Mouse (Mus musculus) intestine, embryonic 15.5 days (tissue): Measurements from ENCODE around the gene Rab15. TPM values are rescaled to one million over a fixed set of nuclear protein-coding genes. Genes with fewer than 3 reads are reported as not detected.
A peak's percentile ranks its signal among the peaks of the same experiment; 100 is the strongest.

Experiments used
- ATAC-seq: fragments of 200-750 bp; cut with Nextera tagmentation; 2 replicates; pipeline ENCODE4 v1.8.0; 2017; ENCODE audit warnings: moderate TSS enrichment, moderate library complexity
- H3K27ac ChIP-seq: fragments of 300-500 bp; sonication (generic); 2 replicates; pipeline ENCODE4 v1.5.1; 2015; ENCODE audit warnings: mild to moderate bottlenecking, inconsistent platforms
- H3K27me3 ChIP-seq: fragments of 300-500 bp; sonication (generic); replicated peaks from 2 replicates; pipeline ENCODE4 v1.6.1; 2015; ENCODE audit warnings: inconsistent platforms
- H3K36me3 ChIP-seq: fragments of 300-500 bp; sonication (generic); 2 replicates; pipeline ENCODE4 v1.6.1; 2015; ENCODE audit warnings: inconsistent platforms
- H3K4me1 ChIP-seq: fragments of 300-500 bp; sonication (generic); replicated peaks from 2 replicates; pipeline ENCODE4 v1.6.1; 2015; ENCODE audit warnings: inconsistent platforms
- H3K4me2 ChIP-seq: fragments of 300-500 bp; sonication (generic); replicated peaks from 2 replicates; pipeline ENCODE4 v1.6.1; 2015; ENCODE audit warnings: mild to moderate bottlenecking, inconsistent platforms
- H3K4me3 ChIP-seq: fragments of 300-500 bp; sonication (generic); replicated peaks from 2 replicates; pipeline ENCODE4 v1.5.1; 2015; ENCODE audit warnings: inconsistent platforms
- H3K9ac ChIP-seq: fragments of 300-500 bp; sonication (generic); 2 replicates; pipeline ENCODE4 v1.6.1; 2015; ENCODE audit warnings: inconsistent platforms
- H3K9me3 ChIP-seq: fragments of 300-500 bp; sonication (generic); 2 replicates; pipeline ENCODE4 v1.6.1; 2016; ENCODE audit warnings: inconsistent platforms
- WGBS: fragments of 180-500 bp; shearing (Covaris S2); methylation state at CpG from one replicate; pipeline ENCODE4 v1.1.7; 2015; 5-methylcytosine and 5-hydroxymethylcytosine counted together
- polyA plus RNA-seq: library from polyadenylated mRNA; unstranded; fragments of >200 nt; fragmentation: Nextera tagmentation; extraction: Ambion mirVana; gene quantifications from 2 replicates; pipeline ENCODE4 v1.2.1, GENCODE M21; 2015

The Rab15 gene
- polyA plus RNA-seq, 1 experiment from 2014 or later, result 20.8 TPM

DNA sequence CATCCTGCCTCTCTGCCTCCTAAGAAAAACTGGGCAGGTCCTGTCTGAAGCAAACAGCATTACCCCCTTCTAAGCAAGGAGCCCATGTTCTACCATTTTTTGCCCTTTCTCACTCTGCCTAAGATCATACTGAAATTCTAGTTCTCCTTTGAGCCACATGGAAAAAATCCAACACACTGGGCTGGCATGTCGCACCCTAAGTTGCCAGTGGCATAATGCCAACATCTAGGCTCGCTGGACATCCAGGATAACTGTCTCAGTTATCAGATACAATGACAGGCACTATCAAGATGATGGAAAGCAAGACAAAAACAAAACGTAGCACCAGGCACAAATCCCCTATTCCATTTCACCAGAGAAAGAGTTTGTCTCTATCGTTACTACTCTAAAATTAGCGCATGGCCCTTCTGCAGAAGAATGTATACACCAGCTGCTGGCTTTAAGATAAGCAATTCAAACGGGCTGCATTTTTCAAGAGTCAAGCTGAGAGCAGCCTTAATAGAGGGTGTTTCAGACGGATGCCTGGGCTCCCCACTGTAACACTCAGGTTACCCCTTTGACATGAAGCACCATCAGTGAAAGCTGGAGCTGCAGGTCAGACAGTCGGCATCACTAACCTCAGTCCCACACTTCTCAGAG lies 32.1 kb downstream of the Rab15 start:
- no peak for ATAC-seq
- no peak overlapping the region for H3K4me3 ChIP-seq
- H3K4me1 ChIP-seq, result peaks cover 6% of the 10 kb centered on the region; the same call in 1 of the 2 replicates
- H3K27ac ChIP-seq, result no peak overlapping the region; the same call in 1 of the 2 replicates
- H3K36me3 ChIP-seq, result no peaks in the 10 kb centered on the region
- 29% methylated on average over 8 of the region's 8 CpGs for WGBS
- no peak overlapping the region for H3K4me2 ChIP-seq
- H3K9ac ChIP-seq, result no peak overlapping the region
- no peaks in the 10 kb centered on the region for H3K9me3 ChIP-seq
- no peaks in the 10 kb centered on the region for H3K27me3 ChIP-seq

DNA sequence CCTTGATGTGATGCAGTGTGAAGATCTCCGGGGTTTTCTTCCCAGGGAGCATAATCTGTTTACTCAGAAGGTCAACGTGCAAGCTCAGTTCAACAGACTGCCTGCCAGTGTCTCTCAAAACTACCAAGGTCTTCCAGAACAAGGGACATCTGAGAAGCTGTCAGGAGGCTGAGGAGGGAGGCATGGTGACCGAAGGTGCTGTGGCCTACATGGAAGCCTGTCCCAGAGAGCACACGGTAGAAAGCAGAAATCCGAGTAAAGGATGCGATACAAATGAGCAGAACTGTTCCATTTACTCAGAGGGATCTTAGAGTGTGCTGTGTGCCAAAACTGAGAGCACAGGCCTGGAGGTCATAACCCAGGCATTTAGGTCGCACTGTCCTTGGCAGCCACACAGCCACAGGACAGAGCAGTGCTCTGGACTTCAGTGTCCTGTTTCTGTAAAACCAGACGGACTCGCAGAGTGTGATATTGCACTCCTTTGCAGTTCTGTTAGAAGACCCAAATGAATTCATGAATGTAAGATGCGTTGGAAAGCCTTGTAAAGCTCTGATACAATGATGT lies 38.6 kb downstream of the Rab15 start:
- no peak for ATAC-seq
- H3K27ac ChIP-seq, result no peak overlapping the region
- no peak overlapping the region for H3K9ac ChIP-seq
- no peak overlapping the region for H3K4me2 ChIP-seq
- no peak overlapping the region for H3K4me3 ChIP-seq
- no peaks in the 10 kb centered on the region for H3K4me1 ChIP-seq
- H3K27me3 ChIP-seq, result no peaks in the 10 kb centered on the region
- WGBS, result 61% methylated on average over 10 of the region's 10 CpGs
- H3K9me3 ChIP-seq, result no peaks in the 10 kb centered on the region
- no peaks in the 10 kb centered on the region for H3K36me3 ChIP-seq

DNA sequence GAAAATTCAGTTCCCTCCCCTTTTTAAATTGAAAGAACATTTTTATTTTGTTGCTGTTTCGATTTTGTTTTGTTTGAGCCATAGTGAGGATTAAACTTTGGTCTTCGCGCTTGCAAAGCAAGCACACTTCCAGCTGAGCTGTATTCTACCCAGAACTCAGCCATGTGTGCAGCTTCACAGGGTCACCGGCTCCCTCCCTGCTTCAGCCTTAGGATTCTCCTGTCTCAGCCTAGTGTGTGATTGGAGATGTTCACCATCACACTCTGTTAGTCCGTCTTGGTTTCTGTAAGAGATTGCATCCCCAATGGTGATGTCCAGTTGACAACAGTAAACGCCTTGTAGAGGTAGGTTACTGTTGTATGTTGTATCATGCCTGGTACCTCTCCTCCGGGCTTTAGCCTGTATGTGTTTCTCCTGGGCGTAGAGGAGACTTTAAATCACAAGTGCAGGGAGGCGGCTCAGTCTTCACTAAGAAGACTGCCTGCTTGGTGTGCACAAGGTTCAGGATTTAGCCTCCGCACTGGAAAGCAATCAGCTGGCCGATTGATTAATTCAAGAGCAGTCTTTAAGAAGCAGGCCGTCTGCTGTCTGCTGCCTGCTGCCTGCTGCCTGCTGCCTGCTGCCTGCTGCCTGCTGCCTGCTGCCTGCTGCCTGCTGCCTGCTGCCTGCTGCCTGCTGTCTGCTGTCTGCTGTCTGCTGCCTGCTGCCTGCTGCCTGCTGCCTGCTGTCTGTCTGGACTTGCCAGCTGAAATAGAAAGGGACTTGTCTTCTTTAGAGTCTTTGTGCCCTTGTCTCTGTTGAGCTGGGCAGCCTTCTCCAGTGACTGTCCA lies 41.9 kb downstream of the Rab15 start:
- Histone ChIP-seq H3K4me3 (no peak overlapping the region), H3K27ac (no peak overlapping the region), H3K27me3 (no peaks in the 10 kb centered on the region), H3K9me3 (no peaks in the 10 kb centered on the region), H3K4me1 (no peaks in the 10 kb centered on the region), H3K36me3 (no peaks in the 10 kb centered on the region; the same call in 1 of the 2 replicates), H3K9ac (no peak overlapping the region), H3K4me2 (no peak overlapping the region)
- WGBS, result 74% methylated on average over 12 of the region's 12 CpGs
- no peak for ATAC-seq

DNA sequence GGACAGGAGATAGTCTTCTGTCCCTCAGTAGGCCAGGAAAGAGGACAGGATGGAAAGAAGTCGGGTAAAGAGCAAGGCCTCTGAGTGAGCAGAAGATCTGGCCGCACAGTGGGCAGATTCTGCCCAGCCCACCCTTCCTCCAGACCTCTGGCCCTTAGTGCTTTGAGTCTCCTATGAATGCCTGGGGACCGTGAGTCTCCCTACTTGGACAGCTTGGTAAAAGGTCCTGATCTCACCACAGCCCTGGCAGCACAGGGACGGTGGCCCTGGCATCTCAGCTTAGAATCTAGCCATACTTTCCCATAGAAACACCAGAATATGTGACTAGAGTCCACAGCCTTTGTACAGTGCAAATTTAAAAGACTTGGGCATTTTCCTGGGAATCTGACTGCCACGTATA lies 42.8 kb downstream of the Rab15 start:
- no peaks in the 10 kb centered on the region for H3K27me3 ChIP-seq
- no peaks in the 10 kb centered on the region for H3K4me1 ChIP-seq
- no peak overlapping the region for H3K4me3 ChIP-seq
- H3K4me2 ChIP-seq, result no peak overlapping the region
- WGBS, result 90% methylated on average over 5 of the region's 5 CpGs
- no peak overlapping the region for H3K27ac ChIP-seq
- H3K9me3 ChIP-seq, result no peaks in the 10 kb centered on the region
- no peak overlapping the region for H3K9ac ChIP-seq
- no peak for ATAC-seq
- H3K36me3 ChIP-seq, result no peaks in the 10 kb centered on the region; the same call in 1 of the 2 replicates

DNA sequence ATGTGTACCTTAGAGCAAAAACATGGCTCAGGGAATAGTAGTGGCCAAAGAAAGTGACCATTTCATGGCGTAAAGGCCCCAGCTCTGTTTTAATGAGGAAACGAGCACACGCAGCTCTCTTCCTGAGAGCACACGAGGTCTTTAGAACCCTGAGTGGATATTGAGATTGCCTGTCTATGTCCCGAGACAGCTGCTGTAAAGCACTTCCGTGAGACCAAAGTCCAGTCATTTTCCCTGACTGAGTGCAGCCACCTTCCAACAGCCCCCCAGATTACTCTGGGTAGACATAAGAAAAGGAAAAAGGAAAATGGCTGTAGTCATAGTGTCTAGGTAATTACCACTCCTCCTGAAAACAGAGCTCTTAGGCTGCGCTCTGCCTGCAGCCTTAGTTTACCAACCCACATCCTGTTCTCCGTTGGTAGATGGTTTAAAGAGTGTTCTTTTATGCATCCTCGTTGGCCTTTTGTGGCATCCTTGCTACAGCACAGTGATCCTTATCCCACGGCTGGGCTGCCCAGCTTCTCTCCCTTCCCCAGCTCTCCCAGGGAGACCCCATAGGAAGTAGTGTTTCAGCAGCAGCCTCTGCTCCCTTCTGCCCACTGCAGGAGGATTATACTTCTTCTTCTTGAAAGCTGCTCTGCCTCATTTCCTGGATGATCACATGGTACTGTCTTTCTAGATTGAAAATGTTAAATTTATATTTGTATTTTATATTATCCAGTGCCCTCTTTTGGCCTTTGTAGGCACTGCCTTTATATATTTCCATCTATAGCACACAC lies 44.2 kb downstream of the Rab15 start:
- Histone ChIP-seq H3K9me3 (no peaks in the 10 kb centered on the region), H3K4me1 (no peaks in the 10 kb centered on the region), H3K4me2 (no peak overlapping the region), H3K36me3 (no peaks in the 10 kb centered on the region; the same call in 1 of the 2 replicates), H3K4me3 (no peak overlapping the region), H3K27me3 (no peaks in the 10 kb centered on the region), H3K27ac (no peak overlapping the region), H3K9ac (no peak overlapping the region)
- ATAC-seq, result peak; percentile 75
- WGBS, result 66% methylated on average over 10 of the region's 10 CpGs

DNA sequence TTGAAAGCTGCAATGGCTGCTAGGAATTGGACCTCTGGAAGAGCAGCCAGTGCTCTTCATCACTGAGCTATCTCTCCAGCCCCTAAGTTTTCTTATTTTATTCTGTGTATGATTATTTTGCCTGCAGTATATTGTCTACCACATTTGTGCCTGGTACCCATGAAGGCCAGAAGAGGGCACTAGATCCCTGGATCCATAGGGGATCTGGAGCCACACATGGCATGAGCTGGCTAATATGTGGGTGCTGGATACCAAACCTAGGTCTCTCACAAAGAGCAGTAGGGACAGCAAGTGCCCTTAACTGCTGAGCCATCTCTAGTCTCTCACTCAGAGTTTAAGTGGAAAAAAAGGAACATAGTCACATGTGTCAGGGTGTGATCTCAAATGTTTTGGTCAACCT lies 44.9 kb downstream of the Rab15 start:
- Histone ChIP-seq H3K4me1 (no peaks in the 10 kb centered on the region), H3K36me3 (no peaks in the 10 kb centered on the region; the same call in 1 of the 2 replicates), H3K4me2 (no peak overlapping the region), H3K4me3 (no peak overlapping the region), H3K27me3 (no peaks in the 10 kb centered on the region), H3K9ac (no peak overlapping the region), H3K9me3 (no peaks in the 10 kb centered on the region), H3K27ac (no peak overlapping the region)
- ATAC-seq, result no peak

DNA sequence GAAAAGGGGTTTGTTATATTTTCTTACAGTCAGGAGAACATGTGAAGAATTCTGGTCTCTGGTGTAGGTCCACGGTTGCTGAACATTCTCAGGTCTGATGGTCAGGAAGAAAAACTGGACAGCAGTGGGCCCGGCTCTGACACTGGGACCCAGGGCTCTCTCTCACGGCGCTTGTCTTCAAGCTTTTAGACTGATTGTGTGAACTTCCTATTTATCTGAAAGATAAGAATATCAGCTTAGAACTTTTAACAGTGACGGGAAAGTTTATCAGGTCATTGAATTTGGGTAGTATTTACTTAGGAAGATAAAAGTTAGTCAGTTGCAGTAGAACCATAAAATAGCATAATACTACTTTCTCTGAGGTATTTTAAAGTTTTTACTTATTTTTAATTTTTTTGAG lies 45.8 kb downstream of the Rab15 start:
- WGBS, result 67% methylated on average over 5 of the region's 5 CpGs
- Histone ChIP-seq H3K27me3 (no peaks in the 10 kb centered on the region), H3K36me3 (no peaks in the 10 kb centered on the region; the same call in 1 of the 2 replicates), H3K4me1 (no peaks in the 10 kb centered on the region), H3K9me3 (no peaks in the 10 kb centered on the region), H3K9ac (no peak overlapping the region), H3K4me3 (no peak overlapping the region), H3K27ac (no peak overlapping the region), H3K4me2 (no peak overlapping the region)
- ATAC-seq, result no peak

DNA sequence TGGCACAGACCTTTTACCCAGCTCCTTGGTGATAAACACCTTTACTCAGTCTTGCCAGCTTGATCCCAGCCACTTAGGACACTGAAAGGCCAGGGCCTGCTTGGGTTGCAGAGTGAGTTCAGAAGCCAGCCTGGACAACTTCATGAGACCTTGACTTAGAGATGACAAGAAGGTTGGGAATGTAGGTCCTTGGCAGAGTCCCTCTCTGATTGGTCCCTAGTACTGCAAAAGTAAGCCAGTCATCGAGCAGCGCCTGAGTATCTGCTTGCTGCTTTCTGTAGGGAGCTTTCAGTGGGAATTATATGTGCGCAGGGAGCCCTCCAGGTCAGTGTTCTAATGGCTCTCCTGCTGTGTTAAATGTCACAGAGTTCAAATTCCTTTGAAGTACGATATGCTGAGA lies 47.6 kb downstream of the Rab15 start:
- Histone ChIP-seq H3K4me2 (no peak overlapping the region), H3K27me3 (no peaks in the 10 kb centered on the region), H3K9me3 (no peaks in the 10 kb centered on the region), H3K4me3 (no peak overlapping the region), H3K9ac (no peak overlapping the region), H3K27ac (no peak overlapping the region), H3K4me1 (no peaks in the 10 kb centered on the region), H3K36me3 (no peaks in the 10 kb centered on the region; the same call in 1 of the 2 replicates)
- ATAC-seq, result no peak
- 78% methylated on average over 4 of the region's 4 CpGs for WGBS

DNA sequence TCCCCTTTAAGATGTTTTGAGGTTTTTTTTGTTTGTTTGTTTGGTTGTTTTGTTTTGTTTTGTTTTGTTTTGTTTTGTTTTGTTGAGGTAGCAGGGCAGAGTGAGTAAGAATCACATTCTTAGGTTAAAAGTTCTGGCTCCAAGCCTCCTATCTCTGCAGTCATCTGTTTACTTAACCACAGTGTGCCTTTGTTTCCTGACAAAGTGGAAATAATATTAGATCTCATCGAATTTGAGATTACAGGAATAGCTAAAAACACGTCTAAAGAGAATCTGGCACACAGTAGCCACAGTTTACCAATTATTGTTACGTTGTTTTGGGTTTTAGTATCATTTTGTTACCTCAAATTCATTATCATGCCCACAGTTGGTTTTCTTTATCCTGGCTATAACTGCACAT lies 48.1 kb downstream of the Rab15 start:
- Histone ChIP-seq H3K9me3 (no peaks in the 10 kb centered on the region), H3K27ac (no peak overlapping the region), H3K36me3 (no peaks in the 10 kb centered on the region; the same call in 1 of the 2 replicates), H3K4me3 (no peak overlapping the region), H3K4me1 (no peaks in the 10 kb centered on the region), H3K4me2 (no peak overlapping the region), H3K27me3 (no peaks in the 10 kb centered on the region), H3K9ac (no peak overlapping the region)
- ATAC-seq, result no peak
- WGBS, result 68% methylated on average over 3 of the region's 3 CpGs

DNA sequence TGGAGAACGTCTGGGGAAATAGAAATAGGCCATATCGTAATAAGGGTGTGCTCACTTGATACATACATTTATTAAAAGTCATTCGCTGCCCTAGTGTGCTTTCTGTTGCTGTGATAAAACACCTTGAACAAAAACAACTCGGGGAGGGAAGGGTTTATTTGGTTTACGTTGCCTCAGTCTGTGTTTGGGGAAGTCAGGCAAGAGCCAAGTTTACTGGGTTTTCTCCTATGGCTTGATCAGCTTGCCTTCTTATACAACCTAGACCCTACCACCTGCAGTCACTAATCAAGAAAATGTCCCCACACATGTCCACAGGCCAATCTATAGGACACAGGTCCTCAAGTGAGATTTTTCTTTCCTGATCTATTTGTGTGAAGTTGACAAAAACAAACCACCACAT lies 51.2 kb downstream of the Rab15 start:
- no peak for ATAC-seq
- no peaks in the 10 kb centered on the region for H3K27me3 ChIP-seq
- no peaks in the 10 kb centered on the region; the same call in 1 of the 2 replicates for H3K36me3 ChIP-seq
- no peak overlapping the region for H3K4me2 ChIP-seq
- H3K4me1 ChIP-seq, result no peaks in the 10 kb centered on the region
- no peak overlapping the region for H3K9ac ChIP-seq
- no peaks in the 10 kb centered on the region for H3K9me3 ChIP-seq
- H3K27ac ChIP-seq, result no peak overlapping the region
- no peak overlapping the region for H3K4me3 ChIP-seq
- 84% methylated on average over 5 of the region's 5 CpGs for WGBS

DNA sequence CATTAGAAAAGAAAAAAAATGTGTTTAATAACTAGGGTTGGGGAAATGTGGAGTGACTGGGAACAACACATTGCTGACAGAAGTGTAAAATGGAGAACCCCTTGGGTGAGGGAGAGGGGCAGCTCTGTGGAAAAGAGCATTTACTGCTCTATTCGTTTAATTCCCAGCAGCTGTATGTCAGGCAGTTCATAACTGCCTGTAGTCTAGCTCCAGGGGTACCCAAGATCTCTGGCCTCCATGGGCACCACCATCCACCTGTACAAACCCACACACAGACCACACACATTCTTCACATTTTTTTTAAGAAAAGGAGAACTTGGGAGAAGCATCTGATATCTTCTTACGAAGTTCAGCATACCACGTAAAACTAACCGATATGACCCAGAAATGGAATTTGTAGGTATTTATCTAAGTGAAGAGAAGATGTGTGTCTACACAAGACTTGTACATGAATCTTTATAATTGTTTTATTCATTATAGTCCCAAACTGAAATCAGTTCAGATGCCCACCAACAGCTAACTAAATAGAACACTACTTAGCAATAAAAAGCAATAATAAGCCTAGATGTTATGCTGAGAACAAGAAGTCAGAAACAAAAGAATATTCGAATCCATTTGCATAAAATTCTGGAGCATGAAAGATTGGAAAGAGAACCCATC lies 51.7 kb downstream of the Rab15 start:
- Histone ChIP-seq H3K4me2 (no peak overlapping the region), H3K9ac (no peak overlapping the region), H3K4me3 (no peak overlapping the region), H3K36me3 (no peaks in the 10 kb centered on the region), H3K27me3 (no peaks in the 10 kb centered on the region), H3K4me1 (peaks cover 4% of the 10 kb centered on the region; the same call in 1 of the 2 replicates), H3K27ac (no peak overlapping the region), H3K9me3 (no peaks in the 10 kb centered on the region)
- 88% methylated on average over 5 of the region's 5 CpGs for WGBS
- ATAC-seq, result no peak
